Mouse (Mus musculus) megakaryocyte, embryonic 14.5 days (primary cell): Measurements from ENCODE around the gene Cnot11.

Experiments
- FLI1 ChIP-seq: IDR thresholded peaks from 2 replicates; pipeline ENCODE4 v1.6.1; 2012; ENCODE audit warnings: low read length, inconsistent platforms, mixed read lengths
- GATA1 ChIP-seq: IDR thresholded peaks from 3 replicates; pipeline ENCODE4 v1.6.1; 2012; ENCODE audit warnings: mixed read lengths, low read length, inconsistent platforms, borderline replicate concordance

- TF ChIP-seq GATA1 (no peak), FLI1 (no peak)
These were observed 35.3 kb upstream of the Cnot11 start for GRCm38 (mm10) chr1:39499485-39499941.
